Mouse (Mus musculus) midbrain, postnatal 0 days (tissue): ENCODE data around the gene Scp2. TPM values are rescaled to one million over a fixed set of nuclear protein-coding genes. Genes with fewer than 3 reads are reported as not detected.
A peak's percentile ranks its signal among the peaks of the same experiment; 100 is the strongest.

Experiments
- ATAC-seq: fragments of 200-750 bp; cut with Nextera tagmentation; 2 replicates; pipeline ENCODE4 v1.8.0; 2017; ENCODE audit warnings: moderate number of reproducible peaks, mild to moderate bottlenecking, moderate TSS enrichment, moderate library complexity; ENCODE audit not compliant: low FRiP score
- DNase-seq: peaks from one replicate; pipeline ENCODE4 v3.0.0-alpha.2; 2015; ENCODE audit warnings: low spot score
- H3K27ac ChIP-seq: fragments of 300-500 bp; sonication (generic); 2 replicates; pipeline ENCODE4 v1.5.1; 2014; ENCODE audit warnings: low read depth, mild to moderate bottlenecking, low read length, mixed read lengths
- H3K27me3 ChIP-seq: fragments of 300-500 bp; sonication (generic); 2 replicates; pipeline ENCODE4 v1.6.1; 2014; ENCODE audit warnings: low read length, control low read depth, mixed read lengths; ENCODE audit not compliant: insufficient read depth
- H3K36me3 ChIP-seq: fragments of 300-500 bp; sonication (generic); 2 replicates; pipeline ENCODE4 v1.6.1; 2014; ENCODE audit warnings: low read length, control low read depth, mixed read lengths; ENCODE audit not compliant: insufficient read depth
- H3K4me1 ChIP-seq: fragments of 300-500 bp; sonication (generic); 2 replicates; pipeline ENCODE4 v1.6.1; 2014; ENCODE audit warnings: mild to moderate bottlenecking, control low read depth, antibody characterized with exemption, low read length, mixed read lengths; ENCODE audit not compliant: insufficient read depth
- H3K4me2 ChIP-seq: fragments of 300-500 bp; sonication (generic); 2 replicates; pipeline ENCODE4 v1.6.1; 2014; ENCODE audit warnings: low read depth, mild to moderate bottlenecking, low read length, mixed read lengths; ENCODE audit not compliant: poor library complexity, severe bottlenecking
- H3K4me3 ChIP-seq: fragments of 300-500 bp; sonication (generic); 2 replicates; pipeline ENCODE4 v1.5.1; 2014; ENCODE audit warnings: low read depth, mild to moderate bottlenecking, low read length, moderate library complexity
- H3K9ac ChIP-seq: fragments of 300-500 bp; sonication (generic); replicated peaks from 2 replicates; pipeline ENCODE4 v1.6.1; 2014; ENCODE audit warnings: mild to moderate bottlenecking, low read length, moderate library complexity, mixed read lengths; ENCODE audit not compliant: poor library complexity, severe bottlenecking
- H3K9me3 ChIP-seq: fragments of 300-500 bp; sonication (generic); 2 replicates; pipeline ENCODE4 v1.6.1; 2016; ENCODE audit warnings: low read length, control low read depth
- CTCF ChIP-seq: IDR thresholded peaks from 2 replicates; pipeline ENCODE4 v1.5.1; 2016; ENCODE audit warnings: antibody characterized with exemption, mild to moderate bottlenecking
- WGBS: fragments of 180-500 bp; shearing (Covaris S2); extraction: QIAGEN DNeasy Blood & Tissue Kit; methylation state at CpG from one replicate; pipeline ENCODE4 v1.1.7; 2014; 5-methylcytosine and 5-hydroxymethylcytosine counted together
- polyA plus RNA-seq: library from polyadenylated mRNA; unstranded; fragments of >200 nt; fragmentation: Nextera tagmentation; extraction: Ambion mirVana; gene quantifications from 2 replicates; pipeline ENCODE4 v1.2.1, GENCODE M21; 2015
- total RNA-seq: library from RNA; depleted of rRNA; stranded (reverse); fragments of >200 nt; gene quantifications from 2 replicates; pipeline ENCODE4 v1.2.3, GENCODE M21; 2014

Scp2 gene
- total and polyA plus RNA-seq, 2 experiments from 2014 or later = 133 to 202 TPM

DNA sequence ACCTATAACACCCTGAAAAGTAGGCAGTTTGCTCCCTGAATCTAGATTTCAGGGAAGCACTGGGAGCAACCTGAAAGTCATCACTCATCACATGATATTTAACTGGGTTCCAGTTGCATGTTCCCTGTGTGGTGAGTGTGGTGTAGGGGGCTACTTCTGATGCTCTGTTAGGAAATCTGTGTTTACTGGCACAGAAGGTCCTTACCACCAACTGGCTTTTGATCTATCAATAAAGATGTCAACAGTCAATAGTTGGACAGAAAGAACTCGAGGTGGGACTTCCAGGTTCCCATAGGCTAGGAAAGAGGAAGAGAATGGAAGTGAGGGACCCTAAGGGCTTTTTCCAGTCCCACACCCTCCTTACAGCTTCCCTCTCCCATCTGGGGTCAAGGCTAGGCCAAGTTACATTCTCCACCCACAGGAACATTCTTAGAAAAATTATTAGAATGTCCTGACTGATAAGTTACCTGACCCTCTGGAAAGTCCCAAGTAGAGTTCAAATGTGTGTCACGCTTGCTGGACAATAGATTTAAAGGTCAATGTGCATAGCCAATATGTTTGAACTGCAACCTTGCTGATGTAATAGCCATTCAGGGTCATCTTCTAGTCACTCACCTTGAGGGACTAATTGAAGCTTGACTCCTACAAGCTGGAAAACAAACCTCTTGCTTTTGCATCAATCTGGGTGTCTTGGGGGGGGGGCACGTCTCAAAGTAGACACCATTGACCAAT is 67.4 kb downstream of the Scp2 start:
- Histone ChIP-seq H3K9ac (no peak overlapping the region), H3K36me3 (peaks cover 3% of the 10 kb centered on the region; the same call in 1 of the 2 replicates), H3K27me3 (no peaks in the 10 kb centered on the region), H3K4me1 (no peaks in the 10 kb centered on the region), H3K27ac (no peak overlapping the region), H3K4me2 (no peak overlapping the region), H3K9me3 (no peaks in the 10 kb centered on the region), H3K4me3 (no peak overlapping the region)
- no peak for ATAC-seq
- WGBS = 93% methylated on average over 3 of the region's 3 CpGs
- TF ChIP-seq CTCF = no peak
- DNase-seq = no peak

DNA sequence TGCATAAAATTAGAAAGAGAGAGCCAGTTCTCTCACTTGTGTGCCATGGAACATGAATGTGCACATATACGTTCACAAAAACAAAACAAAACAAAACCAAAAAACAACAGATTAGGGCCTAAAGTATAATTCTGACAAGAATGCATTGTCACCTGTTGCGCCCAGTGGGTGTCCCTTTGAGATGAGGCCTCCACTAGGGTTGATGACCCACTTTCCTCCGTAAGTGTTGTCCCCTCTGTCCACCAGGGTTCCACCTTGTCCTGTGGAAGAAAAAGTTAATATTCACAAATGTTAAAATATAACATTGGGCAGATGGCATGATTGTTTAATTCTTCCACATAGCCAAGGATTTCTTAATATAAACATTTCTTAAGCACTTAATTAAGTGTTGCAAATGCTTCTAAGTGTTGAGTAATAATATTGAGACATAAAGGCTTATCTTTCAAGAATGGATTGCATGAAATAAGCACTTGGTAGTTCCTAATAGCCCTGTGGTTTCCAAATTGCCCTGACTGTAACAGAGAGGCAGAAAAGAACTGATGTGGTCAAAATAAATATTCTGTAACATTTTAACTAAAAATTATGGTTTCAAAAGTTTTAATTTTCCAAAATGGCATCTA is 70.5 kb downstream of the Scp2 start:
- H3K27ac ChIP-seq = no peak overlapping the region
- no peak overlapping the region for H3K9ac ChIP-seq
- WGBS = 87% methylated on average over 3 of the region's 3 CpGs
- H3K4me1 ChIP-seq = no peaks in the 10 kb centered on the region
- H3K4me2 ChIP-seq = no peak overlapping the region
- no peaks in the 10 kb centered on the region for H3K9me3 ChIP-seq
- H3K27me3 ChIP-seq = no peaks in the 10 kb centered on the region
- H3K36me3 ChIP-seq = peaks cover 3% of the 10 kb centered on the region; the same call in 1 of the 2 replicates
- no peak for TF ChIP-seq CTCF
- H3K4me3 ChIP-seq = no peak overlapping the region
- ATAC-seq (no peak), DNase-seq (no peak)

DNA sequence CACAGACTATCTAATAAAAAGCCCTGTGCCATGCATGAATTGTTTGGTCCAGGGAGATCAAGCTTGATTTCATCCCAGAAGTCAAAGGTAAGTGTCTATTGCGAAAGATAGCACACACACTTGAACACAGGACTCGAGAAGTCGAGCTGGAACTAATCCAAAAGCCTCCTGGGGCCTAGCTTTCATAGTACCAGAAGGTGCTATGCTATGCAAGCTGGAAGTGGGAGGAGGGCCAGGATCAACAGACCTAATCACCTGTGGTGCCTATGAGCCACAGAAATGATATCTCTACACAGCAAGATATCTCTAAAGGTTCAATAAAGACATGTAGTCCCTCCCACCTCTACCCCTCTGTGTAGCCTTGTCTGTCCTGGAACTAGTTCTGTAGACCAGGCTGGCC is 72.7 kb downstream of the Scp2 start:
- no peak overlapping the region for H3K27ac ChIP-seq
- WGBS = 97% methylated on average over 3 of the region's 3 CpGs

DNA sequence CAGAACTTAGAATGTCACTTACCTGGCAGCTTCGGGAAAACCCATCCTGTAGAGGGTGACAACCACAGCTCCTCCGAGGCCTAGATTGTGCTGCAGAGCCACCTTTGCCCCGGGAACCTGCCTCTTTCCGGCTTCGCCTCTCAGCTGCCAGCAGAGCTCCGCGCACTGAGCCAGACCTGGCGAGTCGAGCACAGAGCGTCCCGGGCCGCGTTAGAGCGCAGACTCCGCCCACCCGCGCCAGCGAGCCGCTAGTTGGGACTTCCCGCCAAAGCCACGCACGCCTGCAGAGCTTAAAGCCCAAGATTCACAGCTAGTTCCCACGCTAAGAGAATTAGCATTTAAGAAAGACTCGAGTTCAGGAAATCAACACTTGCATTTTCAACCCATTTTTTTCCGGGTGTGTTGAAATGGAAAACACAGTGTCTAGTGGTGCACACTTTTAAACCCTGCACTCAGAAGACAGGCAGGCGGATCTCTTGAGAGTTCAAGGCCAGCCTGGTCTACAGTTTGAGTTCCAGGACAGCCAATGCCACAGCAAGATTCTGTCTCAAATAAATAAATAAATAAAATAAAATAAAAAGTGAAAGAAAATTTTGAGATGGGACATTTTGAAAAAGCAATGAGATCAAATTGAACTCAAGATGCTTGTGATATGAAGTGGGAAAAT is 73.4 kb downstream of the Scp2 start:
- H3K27ac ChIP-seq = no peak overlapping the region

More for the DNA sequence above, 72.7 kb downstream of the Scp2 start:
- no peak overlapping the region for H3K9ac ChIP-seq
- H3K4me2 ChIP-seq = no peak overlapping the region
- no peaks in the 10 kb centered on the region for H3K9me3 ChIP-seq
- H3K4me1 ChIP-seq = no peaks in the 10 kb centered on the region
- no peaks in the 10 kb centered on the region for H3K27me3 ChIP-seq
- no peaks in the 10 kb centered on the region; the same call in 1 of the 2 replicates for H3K36me3 ChIP-seq
- no peak overlapping the region for H3K4me3 ChIP-seq
- no peak for DNase-seq
- no peak for TF ChIP-seq CTCF
- no peak for ATAC-seq

DNA sequence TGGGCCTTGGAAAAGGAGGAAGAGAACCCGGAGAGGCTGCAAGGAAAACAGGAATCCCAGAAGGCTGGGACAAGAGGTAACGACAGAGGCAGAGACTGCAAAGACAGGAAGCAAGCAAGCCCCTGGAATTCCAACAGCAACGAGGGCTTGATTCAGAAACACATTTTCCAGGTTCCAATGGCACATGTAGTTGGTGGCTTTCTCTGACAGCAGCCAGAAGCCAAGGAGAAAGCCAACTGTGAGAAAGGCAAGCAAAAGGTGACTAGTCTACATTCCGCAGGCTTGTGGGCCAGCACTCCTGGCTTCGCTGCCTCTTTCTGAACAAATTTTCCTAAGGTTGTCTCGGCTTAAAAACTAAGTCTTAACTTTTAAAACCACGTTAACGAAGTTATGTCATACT is 74.1 kb downstream of the Scp2 start:
- no peak for TF ChIP-seq CTCF
- 12% methylated on average over 8 of the region's 8 CpGs for WGBS
- DNase-seq = no peak

More for the DNA sequence above, 73.4 kb downstream of the Scp2 start:
- Histone ChIP-seq H3K4me3 (peak overlapping the region; percentile 52), H3K27me3 (no peaks in the 10 kb centered on the region), H3K36me3 (no peaks in the 10 kb centered on the region; the same call in none of the 2 replicates), H3K4me1 (no peaks in the 10 kb centered on the region), H3K9me3 (no peaks in the 10 kb centered on the region), H3K4me2 (peak overlapping the region; percentile 71), H3K9ac (peak overlapping the region; percentile 56; the same call in 1 of the 2 replicates)
- peak; percentile 28 for TF ChIP-seq CTCF
- peak; percentile 97 for DNase-seq
- WGBS = 2% methylated on average over 26 of the region's 26 CpGs
- ATAC-seq = peak; percentile 95

DNA sequence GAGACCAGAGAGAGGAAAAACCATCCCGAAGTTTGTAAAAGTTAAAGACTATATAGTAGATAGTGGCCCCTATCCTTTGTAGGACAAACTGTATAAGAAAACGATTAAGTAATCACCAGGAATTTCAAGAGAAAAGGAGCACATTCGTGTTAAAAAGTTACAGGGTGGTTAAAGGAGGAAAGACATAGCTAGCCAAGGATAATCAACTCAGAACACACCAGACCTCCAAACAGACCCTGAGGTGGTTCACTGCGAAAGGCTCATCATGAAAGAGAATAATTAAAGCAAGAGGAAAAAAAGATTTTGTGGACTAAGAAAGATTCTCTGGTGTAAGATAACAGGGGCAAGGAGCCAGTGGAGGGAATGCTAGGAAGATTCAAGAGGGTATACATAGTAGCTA is 74.5 kb downstream of the Scp2 start:
- TF ChIP-seq CTCF = no peak
- ATAC-seq (no peak), DNase-seq (no peak)
- Histone ChIP-seq H3K9me3 (no peaks in the 10 kb centered on the region), H3K27ac (no peak overlapping the region), H3K4me3 (peak overlapping the region; percentile 52), H3K9ac (peak overlapping the region; percentile 56), H3K4me2 (peak overlapping the region; percentile 71), H3K4me1 (no peaks in the 10 kb centered on the region), H3K27me3 (no peaks in the 10 kb centered on the region), H3K36me3 (peaks cover 2% of the 10 kb centered on the region)
- 71% methylated on average over 4 of the region's 4 CpGs for WGBS

More for the DNA sequence above, 74.1 kb downstream of the Scp2 start:
- H3K4me1 ChIP-seq = no peaks in the 10 kb centered on the region
- no peaks in the 10 kb centered on the region for H3K27me3 ChIP-seq
- H3K9ac ChIP-seq = peak overlapping the region; percentile 56
- peak overlapping the region; percentile 52 for H3K4me3 ChIP-seq
- no peak for ATAC-seq
- peaks cover 2% of the 10 kb centered on the region for H3K36me3 ChIP-seq
- no peak overlapping the region for H3K27ac ChIP-seq
- peak overlapping the region; percentile 71 for H3K4me2 ChIP-seq
- H3K9me3 ChIP-seq = no peaks in the 10 kb centered on the region
